Mouse (Mus musculus) intestine, postnatal 0 days (tissue): ENCODE measurements around the gene Gm10961. TPM values are rescaled to one million over a fixed set of nuclear protein-coding genes. Genes with fewer than 3 reads are reported as not detected.
"Not testable (repeated sequence)": the region's sequence is repeated elsewhere in the genome, so short reads cannot be mapped to it uniquely, and the experiment has no call there.

Source experiments
- ATAC-seq: fragments of 200-750 bp; cut with Nextera tagmentation; 2 replicates; pipeline ENCODE4 v1.8.0; 2017; ENCODE audit warnings: mild to moderate bottlenecking, moderate TSS enrichment, moderate library complexity
- H3K27ac ChIP-seq: fragments of 300-500 bp; sonication (generic); 2 replicates; pipeline ENCODE4 v1.5.1; 2014; ENCODE audit warnings: mild to moderate bottlenecking, low read depth, low read length, moderate library complexity
- H3K27me3 ChIP-seq: fragments of 300-500 bp; sonication (generic); replicated peaks from 2 replicates; pipeline ENCODE4 v1.6.1; 2014; ENCODE audit warnings: low read length, mixed read lengths; ENCODE audit not compliant: control insufficient read depth, insufficient read depth
- H3K36me3 ChIP-seq: fragments of 300-500 bp; sonication (generic); 2 replicates; pipeline ENCODE4 v1.6.1; 2014; ENCODE audit warnings: mild to moderate bottlenecking, moderate library complexity; ENCODE audit not compliant: control insufficient read depth, insufficient read depth
- H3K4me1 ChIP-seq: fragments of 300-500 bp; sonication (generic); replicated peaks from 2 replicates; pipeline ENCODE4 v1.6.1; 2014; ENCODE audit warnings: antibody characterized with exemption, low read length, mixed read lengths; ENCODE audit not compliant: control insufficient read depth, insufficient read depth
- H3K4me2 ChIP-seq: fragments of 300-500 bp; sonication (generic); replicated peaks from 2 replicates; pipeline ENCODE4 v1.6.1; 2014; ENCODE audit warnings: low read depth, mild to moderate bottlenecking, moderate library complexity
- H3K4me3 ChIP-seq: fragments of 300-500 bp; sonication (generic); 2 replicates; pipeline ENCODE4 v1.5.1; 2014; ENCODE audit warnings: low read depth, low read length
- H3K9ac ChIP-seq: fragments of 300-500 bp; sonication (generic); 2 replicates; pipeline ENCODE4 v1.6.1; 2014; ENCODE audit warnings: mild to moderate bottlenecking, low read depth, low read length
- H3K9me3 ChIP-seq: fragments of 300-500 bp; sonication (generic); 2 replicates; pipeline ENCODE4 v1.6.1; 2016; ENCODE audit warnings: mixed run types; ENCODE audit not compliant: control insufficient read depth
- CTCF ChIP-seq: sonication (generic); IDR thresholded peaks from 2 replicates; pipeline ENCODE4 v1.5.1; 2016; ENCODE audit warnings: low read depth, mild to moderate bottlenecking, control low read depth, antibody characterized with exemption, moderate library complexity
- WGBS: fragments of 180-500 bp; shearing (Covaris S2); extraction: QIAGEN DNeasy Blood & Tissue Kit; methylation state at CpG from one replicate; pipeline ENCODE4 v1.1.7; 2014; 5-methylcytosine and 5-hydroxymethylcytosine counted together
- polyA plus RNA-seq: library from polyadenylated mRNA; unstranded; fragments of >200 nt; fragmentation: Nextera tagmentation; extraction: Ambion mirVana; gene quantifications from 2 replicates; pipeline ENCODE4 v1.2.1, GENCODE M21; 2015

Gene Gm10961
- polyA plus RNA-seq, 1 experiment from 2014 or later = not detected

GRCm38 (mm10) chr3:107646947-107647346 is 15.8 kb downstream of the Gm10961 start:
- Histone ChIP-seq H3K27ac (no peak overlapping the region), H3K4me3 (no peak overlapping the region), H3K9ac (no peak overlapping the region), H3K9me3 (no peaks in the 10 kb centered on the region), H3K4me2 (no peak overlapping the region), H3K27me3 (no peaks in the 10 kb centered on the region), H3K36me3 (no peaks in the 10 kb centered on the region), H3K4me1 (no peaks in the 10 kb centered on the region)
- WGBS = 92% methylated on average over 3 of the region's 3 CpGs
- no peak for ATAC-seq
- no peak for TF ChIP-seq CTCF

GRCm38 (mm10) chr3:107650276-107650675 is 19.2 kb downstream of the Gm10961 start:
- not testable (repeated sequence) for H3K4me1 ChIP-seq, H3K9ac ChIP-seq, ATAC-seq, H3K4me3 ChIP-seq, H3K4me2 ChIP-seq, H3K27ac ChIP-seq, H3K36me3 ChIP-seq, H3K27me3 ChIP-seq, H3K9me3 ChIP-seq
- WGBS = 35% methylated on average over 5 of the region's 5 CpGs

GRCm38 (mm10) chr3:107652968-107653367 is 21.8 kb downstream of the Gm10961 start:
- no peaks in the 10 kb centered on the region for H3K9me3 ChIP-seq
- WGBS = 91% methylated on average over 3 of the region's 3 CpGs
- H3K4me2 ChIP-seq = no peak overlapping the region
- no peak overlapping the region for H3K9ac ChIP-seq
- ATAC-seq = no peak
- H3K27ac ChIP-seq = no peak overlapping the region
- H3K36me3 ChIP-seq = no peaks in the 10 kb centered on the region
- no peak overlapping the region for H3K4me3 ChIP-seq
- no peaks in the 10 kb centered on the region for H3K27me3 ChIP-seq
- no peak for TF ChIP-seq CTCF
- no peaks in the 10 kb centered on the region for H3K4me1 ChIP-seq

GRCm38 (mm10) chr3:107654861-107655260 is 23.7 kb downstream of the Gm10961 start:
- WGBS = 68% methylated on average over 3 of the region's 3 CpGs
- no peak for TF ChIP-seq CTCF
- H3K9me3 ChIP-seq = no peaks in the 10 kb centered on the region
- H3K27me3 ChIP-seq = no peaks in the 10 kb centered on the region
- no peak overlapping the region for H3K4me2 ChIP-seq
- H3K4me1 ChIP-seq = no peaks in the 10 kb centered on the region
- no peak overlapping the region for H3K4me3 ChIP-seq
- H3K9ac ChIP-seq = no peak overlapping the region
- H3K27ac ChIP-seq = no peak overlapping the region
- no peak for ATAC-seq
- H3K36me3 ChIP-seq = no peaks in the 10 kb centered on the region

- Histone ChIP-seq H3K9ac (no peak overlapping the region), H3K4me3 (no peak overlapping the region), H3K9me3 (no peaks in the 10 kb centered on the region), H3K4me2 (no peak overlapping the region), H3K27ac (no peak overlapping the region), H3K4me1 (no peaks in the 10 kb centered on the region), H3K27me3 (no peaks in the 10 kb centered on the region), H3K36me3 (no peaks in the 10 kb centered on the region)
- WGBS = 75% methylated on average over 3 of the region's 3 CpGs
- TF ChIP-seq CTCF = no peak
- ATAC-seq = no peak
Observed at GRCm38 (mm10) chr3:107655491-107655890, 24.4 kb downstream of the Gm10961 start.

- Histone ChIP-seq H3K4me1 (no peaks in the 10 kb centered on the region), H3K27ac (no peak overlapping the region), H3K4me3 (no peak overlapping the region), H3K9me3 (no peaks in the 10 kb centered on the region), H3K36me3 (peaks cover 3% of the 10 kb centered on the region; the same call in 1 of the 2 replicates), H3K4me2 (no peak overlapping the region), H3K9ac (no peak overlapping the region), H3K27me3 (no peaks in the 10 kb centered on the region)
- TF ChIP-seq CTCF = no peak
- WGBS = 76% methylated on average over 2 of the region's 2 CpGs
- peak; percentile 40; the same call in 1 of the 2 replicates for ATAC-seq
Observed at GRCm38 (mm10) chr3:107656151-107656550, 25.0 kb downstream of the Gm10961 start.

GRCm38 (mm10) chr3:107656888-107657287 is 25.8 kb downstream of the Gm10961 start:
- ATAC-seq = no peak
- Histone ChIP-seq H3K4me3 (no peak overlapping the region), H3K36me3 (peaks cover 8% of the 10 kb centered on the region), H3K4me1 (no peaks in the 10 kb centered on the region), H3K27me3 (no peaks in the 10 kb centered on the region), H3K9me3 (no peaks in the 10 kb centered on the region), H3K27ac (no peak overlapping the region), H3K4me2 (no peak overlapping the region), H3K9ac (no peak overlapping the region)
- 63% methylated on average over 4 of the region's 4 CpGs for WGBS
- no peak for TF ChIP-seq CTCF
